Mouse (Mus musculus): ENCODE data around the gene Katnb1.

Gene Katnb1

GRCm38 (mm10) chr8:95141026-95141425 is 60.0 kb downstream of the Katnb1 start:
- DNase-seq, result no peak

DNA sequence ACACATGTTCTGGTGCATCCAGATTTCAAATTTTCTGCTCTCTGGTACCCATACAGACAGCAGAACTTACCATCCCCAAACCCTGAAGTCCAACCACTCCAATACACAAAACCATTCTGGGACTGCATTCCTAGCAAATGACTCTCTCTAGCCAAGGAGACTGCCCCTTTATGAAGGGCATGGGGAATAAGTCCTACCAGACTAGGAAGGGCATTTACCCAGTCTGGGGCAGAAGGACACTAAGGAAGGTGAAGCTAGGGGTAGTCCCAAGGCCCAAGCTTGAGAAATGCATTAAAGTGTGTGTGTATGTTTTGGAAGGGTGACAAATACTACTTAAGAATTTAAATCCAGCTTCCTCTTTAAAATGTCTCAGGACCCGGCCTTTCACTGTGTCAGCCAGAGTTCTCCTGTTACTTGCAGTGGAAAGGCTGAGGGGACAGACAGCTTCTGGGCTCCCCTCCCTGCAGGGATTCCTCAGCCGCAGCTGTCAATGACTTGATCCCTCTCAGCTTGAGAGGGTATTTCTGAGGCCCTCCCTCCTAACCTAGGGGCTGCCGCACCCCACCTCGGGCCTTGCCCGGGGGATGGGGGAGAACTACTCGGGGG is 60.6 kb downstream of the Katnb1 start:
- peak in 1 of 2 experiments; percentile 10 for DNase-seq

DNA sequence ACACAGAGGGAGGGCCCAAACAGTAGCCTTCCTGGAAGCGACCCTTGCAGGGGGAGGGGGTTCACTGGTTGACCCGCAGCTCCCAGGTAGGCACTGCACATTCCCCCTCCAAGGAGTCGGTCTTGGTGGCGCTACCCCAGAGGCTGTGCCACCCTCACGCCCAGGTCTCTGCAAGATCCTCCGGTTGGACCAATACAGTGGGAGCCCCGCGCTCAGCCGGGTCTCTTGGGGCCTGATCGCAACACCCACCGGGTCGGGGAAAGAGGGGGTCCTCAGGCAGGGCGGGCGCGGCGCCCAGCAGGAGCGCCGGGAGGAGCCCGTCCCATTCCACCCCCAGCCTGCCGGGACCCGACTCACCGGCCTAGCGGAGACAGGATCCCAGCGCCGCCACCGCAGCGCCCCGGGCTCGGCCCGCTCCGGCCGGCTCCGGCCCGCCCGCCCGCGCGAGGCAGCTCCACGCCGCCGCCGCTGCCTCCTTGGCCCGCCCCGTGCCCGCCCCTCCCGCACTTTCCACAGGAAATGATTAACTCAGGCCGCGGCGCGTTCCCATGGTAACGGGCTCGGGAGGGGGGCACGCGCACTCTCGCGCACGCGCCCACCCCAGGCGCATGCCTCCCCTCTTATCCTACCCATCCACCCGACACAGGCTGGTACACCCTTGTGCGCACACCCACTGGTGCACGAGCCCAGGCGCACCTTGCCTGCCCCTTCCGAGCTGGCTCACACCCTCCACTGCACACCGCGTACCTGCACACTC is 61.3 kb downstream of the Katnb1 start:
- peak; percentile 35 to 50 for DNase-seq

- DNase-seq, result no peak
These were observed 62.2 kb downstream of the Katnb1 start for GRCm38 (mm10) chr8:95142985-95143804.

DNA sequence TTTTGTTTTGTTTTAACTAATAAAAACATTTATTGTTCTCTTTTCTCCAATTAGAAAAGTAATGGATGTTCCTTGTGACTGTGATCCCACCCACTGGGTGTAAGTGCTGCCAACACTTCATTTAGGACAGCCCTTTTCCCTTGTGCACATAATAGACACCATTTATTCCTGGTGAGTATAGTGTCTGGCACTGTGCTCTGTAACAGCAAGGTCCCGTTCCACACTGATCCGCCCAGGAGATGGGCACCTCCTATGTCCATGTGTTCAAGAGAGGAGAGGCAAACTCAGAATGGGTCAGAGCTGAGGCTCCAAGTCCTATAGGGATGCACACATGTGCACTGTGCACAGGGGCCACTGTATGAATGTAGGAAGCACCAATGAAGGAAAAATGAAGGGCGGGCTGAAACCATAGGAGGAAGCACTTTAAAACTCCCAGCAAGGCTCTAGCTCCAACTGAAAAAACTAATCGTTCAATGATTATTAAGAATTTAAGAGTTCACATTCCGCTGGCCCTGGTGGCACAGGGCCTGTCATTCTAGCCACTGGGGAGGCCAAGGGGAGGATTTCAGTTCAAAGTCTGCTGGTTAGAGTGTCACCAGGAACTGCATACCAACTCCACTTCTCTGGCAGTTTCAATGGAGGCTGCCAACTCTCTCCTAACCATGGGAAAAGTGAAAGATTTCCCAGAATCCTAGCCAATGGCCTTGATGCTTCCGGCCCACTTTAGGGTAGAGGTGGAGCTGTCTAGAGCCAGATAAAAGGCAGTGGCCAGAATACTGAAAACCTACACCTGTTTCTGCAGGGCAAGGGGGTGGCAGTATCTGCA is 63.0 kb downstream of the Katnb1 start:
- DNase-seq, result no peak

DNA sequence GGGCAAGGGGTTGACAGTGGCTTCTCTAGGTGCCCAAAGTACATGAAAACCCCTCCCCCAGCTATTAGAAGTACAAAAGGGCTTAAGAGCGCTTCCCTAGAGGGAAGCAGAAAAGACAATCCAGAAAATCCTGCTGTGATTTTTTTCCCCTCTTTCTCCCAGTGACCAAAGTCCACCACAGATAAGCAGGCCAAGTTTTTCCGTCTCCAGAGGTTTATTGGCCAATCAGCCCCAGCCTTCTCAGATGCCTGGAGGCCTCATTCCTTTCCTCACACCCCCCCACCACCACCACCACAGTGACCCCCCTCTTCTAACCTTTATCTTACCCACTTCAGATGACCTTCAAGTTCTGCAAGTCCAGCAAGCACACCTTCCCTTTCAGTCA is 63.6 kb downstream of the Katnb1 start:
- DNase-seq, result no peak

GRCm38 (mm10) chr8:95146044-95146745 is 65.2 kb downstream of the Katnb1 start:
- no peak for DNase-seq

DNA sequence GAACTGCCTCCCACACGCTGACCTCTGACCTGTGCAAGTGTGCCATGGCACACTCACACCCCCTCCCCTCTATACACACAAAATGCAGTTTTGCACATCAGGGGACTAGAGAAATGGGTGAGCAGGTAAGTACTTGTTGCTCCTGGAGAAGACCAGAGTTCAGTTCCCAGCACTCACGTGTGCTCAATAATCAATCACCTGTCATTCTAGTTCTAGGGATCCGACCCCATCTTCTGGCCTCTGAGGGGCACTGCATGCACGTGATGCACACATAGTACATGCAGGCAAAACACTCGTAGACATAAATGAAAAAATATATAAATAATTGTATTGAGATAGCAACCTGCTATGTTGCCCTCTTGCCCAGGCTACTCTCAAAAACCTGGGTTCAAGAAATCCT is 65.9 kb downstream of the Katnb1 start:
- no peak for DNase-seq

DNA sequence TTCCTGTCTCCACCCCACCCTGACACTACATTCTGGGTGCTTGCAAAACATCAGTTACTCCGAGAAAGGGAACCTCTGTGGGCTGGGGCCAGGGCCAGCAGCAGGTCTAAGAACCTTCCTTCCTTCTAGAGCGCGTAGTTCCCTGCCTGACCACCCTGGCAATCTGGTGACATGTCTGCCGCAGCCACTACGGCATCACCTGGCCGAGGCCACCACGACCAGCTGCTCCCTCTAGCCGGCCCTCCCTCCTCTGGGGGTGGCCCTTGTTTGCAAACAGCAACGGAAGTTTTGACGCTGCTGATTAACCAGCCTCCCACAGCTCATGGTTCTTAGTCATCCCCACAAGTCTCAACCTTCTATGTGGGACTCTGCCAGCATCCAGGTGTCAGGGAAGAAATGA is 68.4 kb downstream of the Katnb1 start:
- no peak for DNase-seq

DNA sequence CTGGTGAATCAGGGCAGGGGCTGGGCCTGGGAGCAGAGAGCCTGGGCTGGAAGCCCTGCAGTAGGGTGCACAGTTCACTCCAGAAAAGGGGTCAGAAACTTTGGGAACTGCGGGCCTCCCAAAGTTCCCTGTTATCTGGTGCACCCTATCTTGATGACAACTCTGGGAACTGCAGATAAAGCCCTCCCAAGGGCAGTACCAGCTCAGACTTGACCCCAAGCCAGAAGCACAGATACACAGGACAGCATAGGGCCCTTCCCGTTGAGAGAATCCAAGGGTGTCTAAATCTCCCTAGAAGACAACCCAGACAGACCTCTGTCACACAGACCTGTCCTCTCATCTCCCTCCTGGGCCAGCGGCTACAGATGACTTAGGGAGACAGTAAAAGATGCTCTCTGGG is 69.6 kb downstream of the Katnb1 start:
- no peak for DNase-seq

All from spleen, adult 18-20 months (tissue).